Mouse (Mus musculus) kidney, embryonic 15.5 days (tissue): ENCODE results near the gene Tmem160. TPM values are rescaled to one million over a fixed set of nuclear protein-coding genes. Genes with fewer than 3 reads are reported as not detected.

Source experiments
- ATAC-seq: fragments of 200-750 bp; cut with Nextera tagmentation; replicated peaks from 2 replicates; pipeline ENCODE4 v1.8.0; 2017; ENCODE audit warnings: moderate TSS enrichment; ENCODE audit not compliant: low FRiP score
- H3K27ac ChIP-seq: fragments of 300-500 bp; sonication (generic); 2 replicates; pipeline ENCODE4 v1.5.1; 2015; ENCODE audit warnings: mild to moderate bottlenecking, inconsistent platforms
- H3K27me3 ChIP-seq: fragments of 300-500 bp; sonication (generic); 2 replicates; pipeline ENCODE4 v1.6.1; 2015; ENCODE audit warnings: inconsistent platforms
- H3K36me3 ChIP-seq: fragments of 300-500 bp; sonication (generic); 2 replicates; pipeline ENCODE4 v1.6.1; 2015; ENCODE audit warnings: inconsistent platforms
- H3K4me1 ChIP-seq: fragments of 300-500 bp; sonication (generic); 2 replicates; pipeline ENCODE4 v1.6.1; 2015; ENCODE audit warnings: inconsistent platforms
- H3K4me2 ChIP-seq: fragments of 300-500 bp; sonication (generic); 2 replicates; pipeline ENCODE4 v1.6.1; 2015; ENCODE audit warnings: moderate library complexity, mild to moderate bottlenecking, inconsistent platforms
- H3K4me3 ChIP-seq: fragments of 300-500 bp; sonication (generic); replicated peaks from 2 replicates; pipeline ENCODE4 v1.5.1; 2015; ENCODE audit warnings: mild to moderate bottlenecking, inconsistent platforms
- H3K9ac ChIP-seq: fragments of 300-500 bp; sonication (generic); 2 replicates; pipeline ENCODE4 v1.6.1; 2015; ENCODE audit warnings: mild to moderate bottlenecking, inconsistent platforms
- H3K9me3 ChIP-seq: fragments of 300-500 bp; sonication (generic); replicated peaks from 2 replicates; pipeline ENCODE4 v1.6.1; 2016; ENCODE audit warnings: inconsistent platforms
- WGBS: fragments of 180-500 bp; shearing (Covaris S2); methylation state at CpG from one replicate; pipeline ENCODE4 v1.1.7; 2015; ENCODE audit warnings: mixed read lengths; 5-methylcytosine and 5-hydroxymethylcytosine counted together
- polyA plus RNA-seq: library from polyadenylated mRNA; unstranded; fragments of >200 nt; fragmentation: Nextera tagmentation; extraction: Ambion mirVana; gene quantifications from 2 replicates; pipeline ENCODE4 v1.2.1, GENCODE M21; 2015

The Tmem160 gene
- polyA plus RNA-seq, 1 experiment from 2014 or later = 51.0 TPM

DNA sequence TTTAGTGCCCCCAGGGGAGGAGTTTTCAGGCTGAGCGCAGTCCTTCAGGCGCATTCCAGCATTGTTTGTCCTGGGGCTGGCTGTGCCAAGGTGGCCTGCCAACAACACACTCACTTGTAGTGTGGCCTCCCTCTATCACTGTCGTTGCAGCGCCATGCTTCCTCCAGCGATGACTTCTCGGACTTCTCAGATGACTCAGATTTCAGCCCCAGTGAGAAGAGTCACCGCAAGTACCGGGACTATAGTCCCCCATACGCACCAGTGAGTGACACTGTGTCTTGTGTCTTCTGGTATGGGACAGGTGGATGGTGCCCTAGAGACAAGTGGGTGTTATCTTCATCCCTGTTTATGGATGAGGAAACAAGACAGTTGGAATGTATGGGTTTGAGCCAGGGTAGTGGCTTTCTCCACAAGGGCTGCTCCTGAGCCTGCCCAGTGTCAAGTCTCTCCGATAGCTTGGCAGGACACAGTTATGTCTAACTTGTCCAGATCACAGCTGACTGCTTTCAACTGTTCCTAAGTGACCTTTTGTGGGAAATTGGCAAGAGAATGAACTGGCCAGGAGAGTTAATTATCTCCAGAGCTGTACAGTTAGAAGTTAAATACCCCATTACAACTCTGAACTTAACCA, 35.3 kb upstream of the Tmem160 start:
- H3K4me1 ChIP-seq = peaks cover 44% of the 10 kb centered on the region
- ATAC-seq = no peak
- H3K4me3 ChIP-seq = no peak overlapping the region
- H3K9ac ChIP-seq = no peak overlapping the region
- no peak overlapping the region for H3K27ac ChIP-seq
- no peaks in the 10 kb centered on the region for H3K27me3 ChIP-seq
- no peaks in the 10 kb centered on the region for H3K9me3 ChIP-seq
- 79% methylated on average over 10 of the region's 10 CpGs for WGBS
- no peak overlapping the region for H3K4me2 ChIP-seq
- H3K36me3 ChIP-seq = peaks cover 61% of the 10 kb centered on the region

GRCm38 (mm10) chr7:16418713-16419112, 33.9 kb upstream of the Tmem160 start:
- no peak for ATAC-seq
- Histone ChIP-seq H3K9me3 (no peaks in the 10 kb centered on the region), H3K4me2 (no peak overlapping the region), H3K27me3 (no peaks in the 10 kb centered on the region), H3K4me3 (no peak overlapping the region), H3K36me3 (peaks cover 75% of the 10 kb centered on the region), H3K27ac (no peak overlapping the region), H3K9ac (no peak overlapping the region), H3K4me1 (peaks cover 31% of the 10 kb centered on the region)
- 89% methylated on average over 5 of the region's 5 CpGs for WGBS

- no peak overlapping the region for H3K27ac ChIP-seq
- peaks cover 19% of the 10 kb centered on the region for H3K4me1 ChIP-seq
- H3K36me3 ChIP-seq = peaks cover 94% of the 10 kb centered on the region
- ATAC-seq = no peak
- WGBS = 91% methylated on average over 8 of the region's 8 CpGs
- no peaks in the 10 kb centered on the region for H3K9me3 ChIP-seq
- no peak overlapping the region for H3K4me3 ChIP-seq
- H3K4me2 ChIP-seq = no peak overlapping the region
- no peaks in the 10 kb centered on the region for H3K27me3 ChIP-seq
- no peak overlapping the region for H3K9ac ChIP-seq
Measured at GRCm38 (mm10) chr7:16420493-16421118, 32.0 kb upstream of the Tmem160 start.

DNA sequence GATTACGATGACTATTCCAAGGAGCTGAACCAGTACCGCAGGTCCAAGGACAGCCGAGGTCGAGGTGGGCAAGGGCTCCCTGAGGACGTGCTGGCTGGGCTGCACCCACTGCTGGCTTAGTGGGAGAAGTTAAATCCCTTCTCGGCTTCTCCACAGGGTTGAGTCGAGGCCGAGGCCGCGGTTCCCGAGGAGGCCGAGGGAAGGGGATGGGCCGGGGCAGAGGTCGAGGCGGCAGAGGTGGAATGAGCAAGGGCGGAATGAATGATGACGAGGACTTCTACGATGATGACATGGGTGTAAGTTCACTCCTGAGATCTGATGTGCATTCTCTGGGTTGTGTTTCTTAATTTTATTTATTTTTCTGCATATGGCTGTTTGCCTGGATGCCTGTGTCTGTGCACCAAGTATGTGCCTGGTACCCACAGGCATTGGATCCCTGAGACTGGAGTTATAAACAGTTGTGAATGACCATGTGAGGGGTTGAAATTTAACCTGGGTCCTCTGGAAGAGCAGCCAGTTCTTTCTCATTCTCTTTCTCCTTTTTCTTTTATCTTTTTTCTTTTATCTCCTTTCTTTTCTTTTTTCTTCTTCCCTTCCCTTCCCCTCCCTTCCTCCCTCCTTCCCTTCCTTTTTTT, 30.2 kb upstream of the Tmem160 start:
- H3K27ac ChIP-seq = no peak overlapping the region
- H3K9me3 ChIP-seq = no peaks in the 10 kb centered on the region
- peaks cover 3% of the 10 kb centered on the region for H3K4me1 ChIP-seq
- no peak overlapping the region for H3K9ac ChIP-seq
- ATAC-seq = no peak
- peaks cover 99% of the 10 kb centered on the region for H3K36me3 ChIP-seq
- 83% methylated on average over 18 of the region's 18 CpGs for WGBS
- H3K4me2 ChIP-seq = no peak overlapping the region
- H3K27me3 ChIP-seq = no peaks in the 10 kb centered on the region
- H3K4me3 ChIP-seq = no peak overlapping the region

DNA sequence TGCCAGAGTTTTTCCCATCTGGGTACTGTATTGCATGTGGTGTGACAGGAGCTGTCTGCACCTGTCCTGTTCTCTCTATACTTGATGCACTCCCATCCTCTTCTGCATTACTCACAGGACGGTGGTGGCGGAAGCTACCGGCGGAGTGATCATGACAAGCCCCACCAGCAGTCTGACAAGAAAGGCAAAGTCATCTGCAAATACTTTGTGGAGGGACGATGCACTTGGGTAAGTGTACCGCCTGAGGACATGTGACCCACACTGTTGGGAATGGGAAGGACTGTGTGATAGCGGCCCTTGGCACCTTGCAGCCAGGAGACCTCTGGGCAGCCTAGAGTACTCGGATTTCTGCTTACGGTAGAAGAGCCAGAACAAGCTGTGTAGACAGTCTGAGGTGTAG, 28.8 kb upstream of the Tmem160 start:
- H3K4me1 ChIP-seq = no peaks in the 10 kb centered on the region
- peaks cover 99% of the 10 kb centered on the region for H3K36me3 ChIP-seq
- no peak overlapping the region for H3K4me2 ChIP-seq
- no peaks in the 10 kb centered on the region for H3K9me3 ChIP-seq
- H3K27me3 ChIP-seq = no peaks in the 10 kb centered on the region
- WGBS = 91% methylated on average over 9 of the region's 9 CpGs
- H3K4me3 ChIP-seq = no peak overlapping the region
- no peak overlapping the region for H3K27ac ChIP-seq
- H3K9ac ChIP-seq = no peak overlapping the region
- no peak for ATAC-seq

GRCm38 (mm10) chr7:16425721-16426120, 26.9 kb upstream of the Tmem160 start:
- ATAC-seq = 0 out of 2 replicates have a peak, but pooled peaks have one; percentile 9
- H3K27me3 ChIP-seq = no peaks in the 10 kb centered on the region
- 87% methylated on average over 10 of the region's 10 CpGs for WGBS
- peaks cover 99% of the 10 kb centered on the region for H3K36me3 ChIP-seq
- H3K9me3 ChIP-seq = no peaks in the 10 kb centered on the region
- H3K27ac ChIP-seq = no peak overlapping the region
- H3K4me3 ChIP-seq = no peak overlapping the region
- no peak overlapping the region for H3K9ac ChIP-seq
- H3K4me2 ChIP-seq = no peak overlapping the region
- H3K4me1 ChIP-seq = no peaks in the 10 kb centered on the region

DNA sequence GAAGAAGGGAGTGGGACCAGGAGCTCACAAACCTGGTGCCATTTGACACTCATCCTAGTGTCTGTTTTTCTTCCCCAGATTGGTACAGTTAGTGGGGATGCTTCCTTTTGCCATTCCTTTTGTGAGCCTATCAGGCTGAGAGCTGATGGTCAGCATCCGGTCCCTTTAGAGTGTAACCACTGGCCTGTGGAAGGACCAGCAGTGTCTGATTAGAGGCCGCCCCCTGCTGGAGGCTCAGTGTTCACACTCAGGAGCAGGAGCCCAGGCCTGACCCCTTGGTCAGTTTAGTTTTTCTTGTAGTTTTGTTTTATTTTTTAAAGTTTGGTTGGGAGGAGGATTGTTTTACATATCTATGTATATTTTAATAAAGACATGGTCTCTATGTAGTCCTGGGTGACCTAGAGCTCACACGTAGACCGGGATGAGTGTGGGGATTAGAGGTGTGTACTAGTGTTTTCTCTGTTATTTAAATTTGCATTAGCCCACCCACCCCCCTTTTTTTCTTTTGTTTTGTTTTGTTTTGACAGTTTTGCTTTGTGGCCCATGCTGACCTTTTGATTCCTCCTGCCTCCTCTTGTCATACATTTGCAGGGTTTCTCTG, 26.4 kb upstream of the Tmem160 start:
- peak; percentile 90 for ATAC-seq
- Histone ChIP-seq H3K36me3 (peaks cover 99% of the 10 kb centered on the region), H3K9ac (no peak overlapping the region), H3K27ac (no peak overlapping the region), H3K4me3 (no peak overlapping the region), H3K9me3 (no peaks in the 10 kb centered on the region), H3K27me3 (no peaks in the 10 kb centered on the region), H3K4me2 (no peak overlapping the region), H3K4me1 (no peaks in the 10 kb centered on the region)
- 57% methylated on average over 4 of the region's 4 CpGs for WGBS

DNA sequence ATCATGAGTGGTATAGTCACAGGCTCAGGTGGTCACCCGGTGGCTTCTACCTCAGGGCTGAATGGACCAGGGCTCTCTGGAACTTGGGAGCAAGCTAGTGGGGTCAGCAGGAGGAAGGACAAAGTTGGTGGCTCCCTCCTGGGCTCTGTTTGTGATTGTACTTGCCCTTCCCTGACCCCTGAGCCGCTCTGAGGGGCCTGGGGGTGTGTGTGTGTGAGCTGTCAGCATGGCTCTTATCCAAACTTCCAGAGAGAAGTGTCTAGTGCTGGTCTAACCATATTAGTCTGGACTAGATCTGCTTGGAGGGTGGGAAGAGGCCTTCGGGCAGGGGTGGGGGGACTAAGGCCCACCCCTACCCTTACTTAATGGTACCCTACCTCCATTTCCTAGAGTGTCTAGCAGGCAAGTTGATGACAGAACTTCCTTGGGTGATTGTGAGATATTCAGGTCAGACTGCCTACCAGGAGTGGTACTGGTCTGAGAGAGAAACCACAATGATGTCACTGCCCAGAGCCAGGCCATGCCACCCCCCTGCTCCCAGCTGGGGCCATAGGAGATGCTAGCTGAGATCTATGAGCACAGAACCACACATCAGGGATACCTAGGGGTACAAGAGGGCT, 19.1 kb upstream of the Tmem160 start:
- no peaks in the 10 kb centered on the region for H3K4me1 ChIP-seq
- no peaks in the 10 kb centered on the region for H3K27me3 ChIP-seq
- no peak overlapping the region for H3K27ac ChIP-seq
- H3K4me2 ChIP-seq = no peak overlapping the region
- H3K36me3 ChIP-seq = peaks cover 85% of the 10 kb centered on the region
- H3K9ac ChIP-seq = no peak overlapping the region
- no peak overlapping the region for H3K4me3 ChIP-seq
- WGBS = 87% methylated on average over 3 of the region's 3 CpGs
- H3K9me3 ChIP-seq = no peaks in the 10 kb centered on the region
- no peak for ATAC-seq

DNA sequence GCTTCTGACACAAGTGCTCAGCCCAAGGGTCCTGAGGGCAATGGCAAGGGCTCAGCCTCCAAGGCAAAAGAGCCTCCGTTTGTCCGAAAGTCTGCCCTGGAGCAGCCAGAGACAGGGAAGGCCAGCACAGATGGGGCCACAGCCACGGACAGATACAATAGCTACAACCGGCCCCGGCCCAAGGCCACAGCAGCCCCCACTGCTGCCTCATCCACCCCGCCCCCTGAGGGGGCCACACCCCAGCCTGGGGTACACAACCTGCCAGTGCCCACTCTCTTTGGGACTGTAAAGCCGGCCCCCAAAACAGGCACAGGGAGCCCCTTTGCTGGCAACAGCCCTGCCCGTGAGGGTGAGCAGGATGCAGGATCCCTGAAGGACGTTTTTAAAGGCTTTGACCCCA, 17.5 kb upstream of the Tmem160 start:
- Histone ChIP-seq H3K27me3 (no peaks in the 10 kb centered on the region), H3K36me3 (peaks cover 69% of the 10 kb centered on the region), H3K4me1 (no peaks in the 10 kb centered on the region), H3K27ac (no peak overlapping the region), H3K4me3 (no peak overlapping the region), H3K9me3 (no peaks in the 10 kb centered on the region), H3K4me2 (no peak overlapping the region), H3K9ac (no peak overlapping the region)
- ATAC-seq = no peak
- WGBS = 84% methylated on average over 8 of the region's 9 CpGs

GRCm38 (mm10) chr7:16441241-16441640, 11.3 kb upstream of the Tmem160 start:
- Histone ChIP-seq H3K4me1 (0 out of 2 replicates have a peak, but pooled peaks cover 3% of the 10 kb centered on the region), H3K9me3 (no peaks in the 10 kb centered on the region), H3K9ac (no peak overlapping the region), H3K4me2 (no peak overlapping the region), H3K27ac (no peak overlapping the region), H3K4me3 (no peak overlapping the region), H3K36me3 (peaks cover 7% of the 10 kb centered on the region), H3K27me3 (no peaks in the 10 kb centered on the region)
- no peak for ATAC-seq

GRCm38 (mm10) chr7:16451656-16452055, 923 bp upstream of the Tmem160 start:
- Histone ChIP-seq H3K27ac (no peak overlapping the region), H3K4me2 (no peak overlapping the region), H3K27me3 (no peaks in the 10 kb centered on the region), H3K9me3 (no peaks in the 10 kb centered on the region), H3K4me3 (no peak overlapping the region), H3K4me1 (peaks cover 14% of the 10 kb centered on the region), H3K36me3 (no peaks in the 10 kb centered on the region), H3K9ac (no peak overlapping the region)
- 76% methylated on average over 6 of the region's 6 CpGs for WGBS
- no peak for ATAC-seq
